Mouse (Mus musculus) cerebellum, postnatal 25 days (tissue): ENCODE measurements around the gene S1pr1.
A peak's percentile ranks its signal among the peaks of the same experiment; 100 is the strongest.

Experiments
- DNase-seq, 2 experiments: peaks; one replicate each; pipeline ENCODE4 v3.0.0; 2021; ENCODE audit warnings: mixed read lengths in 2 of 2

Gene S1pr1

GRCm38 (mm10) chr3:115672965-115673662 lies 41.8 kb downstream of the S1pr1 start:
- no peak for DNase-seq

GRCm38 (mm10) chr3:115669230-115669629 lies 45.6 kb downstream of the S1pr1 start:
- no peak for DNase-seq

- no peak for DNase-seq
These were observed 47.7 kb downstream of the S1pr1 start for GRCm38 (mm10) chr3:115667182-115667581.

- DNase-seq = no peak
These were observed 48.3 kb downstream of the S1pr1 start for GRCm38 (mm10) chr3:115666547-115666946.

- no peak for DNase-seq
These were observed 50.4 kb downstream of the S1pr1 start for GRCm38 (mm10) chr3:115664497-115664896.

- peak; percentile 19 to 47 for DNase-seq
These were observed 54.0 kb downstream of the S1pr1 start for GRCm38 (mm10) chr3:115660701-115661460.
